Mouse (Mus musculus): ENCODE measurements around the gene Map3k19. TPM values are rescaled to one million over a fixed set of nuclear protein-coding genes. Genes with fewer than 3 reads are reported as not detected.

Gene Map3k19
- 1 to 10 TPM; 3.5 to 4.6 TPM for total RNA-seq (2021)
- long read RNA-seq, partial matches to known transcripts, result 0 of 2 reads
- long read RNA-seq, other reads (novel, unspliced or antisense), result 2 of 2 reads

- peak; percentile 27 to 42 for DNase-seq (ENCODE audit: low spot score in 2 of 2)
Observed at GRCm38 (mm10) chr1:127854486-127855222, at the start of gene Map3k19. TSS of gene Map3k19 (minus strand) at chr1:127855031.

- DNase-seq (ENCODE audit: low spot score in 2 of 2), result no peak
Observed at GRCm38 (mm10) chr1:127899401-127899800, 44.6 kb upstream of the Map3k19 start.

- DNase-seq (ENCODE audit: low spot score in 2 of 2), result no peak
Observed at GRCm38 (mm10) chr1:127869276-127869675, 14.4 kb upstream of the Map3k19 start.

- peak; percentile 86 to 90 for DNase-seq (ENCODE audit: low spot score in 2 of 2)
Observed at GRCm38 (mm10) chr1:127868300-127869261, 13.8 kb upstream of the Map3k19 start, which contains the start of gene Rab3gap1. TSS of gene Rab3gap1 (plus strand) at chr1:127868773.

- DNase-seq (ENCODE audit: low spot score in 2 of 2), result no peak
Observed at GRCm38 (mm10) chr1:127863806-127864205, 9.0 kb upstream of the Map3k19 start.

- no peak for DNase-seq (ENCODE audit: low spot score in 2 of 2)
Observed at GRCm38 (mm10) chr1:127861900-127862299, 7.1 kb upstream of the Map3k19 start.

- no peak for DNase-seq (ENCODE audit: low spot score in 2 of 2)
Observed at GRCm38 (mm10) chr1:127860492-127860891, 5.7 kb upstream of the Map3k19 start.

GRCm38 (mm10) chr1:127859799-127860400, 5.1 kb upstream of the Map3k19 start:
- DNase-seq (ENCODE audit: low spot score in 2 of 2), result no peak

GRCm38 (mm10) chr1:127858945-127859648, 4.3 kb upstream of the Map3k19 start:
- DNase-seq (ENCODE audit: low spot score in 2 of 2), result no peak

- no peak for DNase-seq (ENCODE audit: low spot score in 2 of 2)
Observed at GRCm38 (mm10) chr1:127850075-127850610, 4.7 kb downstream of the Map3k19 start.

GRCm38 (mm10) chr1:127845472-127845871, 9.4 kb downstream of the Map3k19 start:
- DNase-seq (ENCODE audit: low spot score in 2 of 2), result no peak

- DNase-seq (ENCODE audit: low spot score in 2 of 2), result no peak
Observed at GRCm38 (mm10) chr1:127838602-127839001, 16.2 kb downstream of the Map3k19 start.

GRCm38 (mm10) chr1:127836619-127837018, 18.2 kb downstream of the Map3k19 start:
- no peak for DNase-seq (ENCODE audit: low spot score in 2 of 2)

GRCm38 (mm10) chr1:127834202-127834601, 20.6 kb downstream of the Map3k19 start:
- no peak for DNase-seq (ENCODE audit: low spot score in 2 of 2)

- DNase-seq (ENCODE audit: low spot score in 2 of 2), result no peak
Observed at GRCm38 (mm10) chr1:127833714-127834113, 21.1 kb downstream of the Map3k19 start.

- no peak for DNase-seq (ENCODE audit: low spot score in 2 of 2)
Observed at GRCm38 (mm10) chr1:127830215-127830921, 24.5 kb downstream of the Map3k19 start.

GRCm38 (mm10) chr1:127827325-127827724, 27.5 kb downstream of the Map3k19 start:
- DNase-seq (ENCODE audit: low spot score in 2 of 2), result peak in 1 of 2 experiments; percentile 14

- DNase-seq (ENCODE audit: low spot score in 2 of 2), result no peak
Observed at GRCm38 (mm10) chr1:127816381-127816780, 38.5 kb downstream of the Map3k19 start.

- DNase-seq (ENCODE audit: low spot score in 2 of 2), result no peak
Observed at GRCm38 (mm10) chr1:127812929-127813328, 41.9 kb downstream of the Map3k19 start.

GRCm38 (mm10) chr1:127808671-127809070, 46.2 kb downstream of the Map3k19 start:
- DNase-seq (ENCODE audit: low spot score in 2 of 2), result no peak

Data from layer of hippocampus, postnatal 10 days (tissue).